Mouse (Mus musculus) lung, adult 2 months (tissue): ENCODE results near the gene Fsip1. TPM values are rescaled to one million over a fixed set of nuclear protein-coding genes. Genes with fewer than 3 reads are reported as not detected.

Experiments
- DNase-seq: peaks from one replicate; pipeline ENCODE4 v3.0.0; 2022
- H3K4me1 ChIP-seq: fragments of 200-500 bp; 2 replicates; pipeline ENCODE4 v1.6.1; 2011; ENCODE audit warnings: low read length; ENCODE audit not compliant: control insufficient read depth, insufficient read depth
- H3K4me3 ChIP-seq: fragments of 200-500 bp; replicated peaks from 2 replicates; pipeline ENCODE3; 2011; ENCODE audit warnings: low read depth, mild to moderate bottlenecking, control low read depth, low read length; ENCODE audit errors: extremely low read depth
- CTCF ChIP-seq: fragments of 200-500 bp; IDR thresholded peaks from 2 replicates; pipeline ENCODE4 v1.5.1; 2011; ENCODE audit warnings: mild to moderate bottlenecking, low read length, control low read depth; ENCODE audit not compliant: insufficient read depth
- POLR2A ChIP-seq: fragments of 200-500 bp; IDR thresholded peaks from 2 replicates; pipeline ENCODE4 v1.6.1; 2011; ENCODE audit warnings: low read depth, mild to moderate bottlenecking, control low read depth, low read length, borderline replicate concordance; ENCODE audit errors: extremely low read depth
- WGBS: fragments of 180-500 bp; shearing (Covaris S2); methylation state at CpG from one replicate; pipeline ENCODE4 v1.1.7; 2018; 5-methylcytosine and 5-hydroxymethylcytosine counted together
- polyA plus RNA-seq: library from polyadenylated mRNA; depleted of rRNA; stranded (reverse); fragments of >200 nt; gene quantifications from 2 replicates; pipeline ENCODE4 v1.2.3, GENCODE M21; 2012; rRNA removed

Gene Fsip1
- polyA plus RNA-seq, 1 experiment, result 0.60 TPM

DNA sequence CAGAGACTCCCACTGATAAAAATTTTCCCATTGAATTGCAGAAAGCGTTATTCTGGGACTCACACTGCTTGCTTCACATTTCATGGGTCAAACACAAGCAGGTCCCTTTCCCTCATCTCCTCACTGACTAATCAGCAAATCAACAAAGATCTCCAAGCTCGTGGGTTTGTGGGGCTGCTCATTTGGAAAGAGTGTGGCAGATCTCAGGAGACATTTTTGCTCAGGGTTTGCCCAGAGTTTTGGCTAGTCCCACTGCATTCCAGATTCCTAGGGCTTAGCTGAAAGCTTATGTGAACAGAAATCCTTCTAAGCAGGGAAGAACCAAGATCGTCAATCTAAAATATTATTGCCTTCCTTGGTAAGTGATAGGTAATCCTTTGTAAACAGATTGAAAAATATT lies 172.1 kb downstream of the Fsip1 start:
- no peak for DNase-seq
- Histone ChIP-seq H3K4me1 (no peaks in the 10 kb centered on the region), H3K4me3 (no peak overlapping the region)
- no peak for TF ChIP-seq POLR2A
- 63% methylated on average over 3 of the region's 3 CpGs for WGBS

DNA sequence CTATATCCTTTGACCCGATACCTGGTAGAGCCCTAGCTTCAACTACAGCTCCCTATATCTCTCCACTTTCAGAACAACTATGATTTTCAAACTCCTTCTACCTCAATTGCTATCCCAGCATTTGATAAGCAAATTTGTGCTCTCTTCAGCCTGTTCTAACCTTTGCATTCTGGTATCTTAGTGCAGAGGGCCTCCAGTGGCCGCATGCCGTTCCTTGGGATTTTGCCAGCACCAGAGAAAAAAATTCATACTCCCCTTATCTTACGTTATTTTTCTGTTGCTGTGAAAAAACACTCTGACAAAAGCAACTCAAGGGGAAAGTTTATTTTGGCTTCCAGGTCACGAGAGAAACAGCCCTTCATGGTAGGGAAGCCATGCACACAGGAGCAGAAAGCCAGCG lies 173.1 kb downstream of the Fsip1 start:
- Histone ChIP-seq H3K4me3 (no peak overlapping the region), H3K4me1 (no peaks in the 10 kb centered on the region)
- no peak for DNase-seq
- WGBS, result 70% methylated on average over 6 of the region's 6 CpGs
- TF ChIP-seq POLR2A (no peak), CTCF (no peak)

DNA sequence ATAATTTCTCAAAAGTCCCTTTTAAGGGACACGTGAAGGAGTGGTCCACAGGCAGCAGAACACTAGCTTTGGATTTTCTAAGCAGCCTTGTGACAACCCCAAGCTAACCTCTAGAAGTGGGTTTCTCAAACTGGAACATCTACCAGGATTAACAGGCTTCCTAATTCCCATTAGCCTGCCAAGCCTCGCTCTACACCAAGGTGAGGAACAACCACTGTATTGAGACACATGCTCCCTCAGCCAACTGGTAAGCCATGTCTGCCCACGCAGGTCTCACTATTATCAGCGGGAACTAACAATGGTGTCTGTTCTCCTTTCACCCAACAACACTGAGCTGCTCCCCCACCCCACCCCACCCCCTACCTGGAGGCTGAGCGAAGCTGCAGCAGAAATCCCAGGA lies 175.2 kb downstream of the Fsip1 start:
- 83% methylated on average over 5 of the region's 5 CpGs for WGBS
- DNase-seq, result no peak
- no peaks in the 10 kb centered on the region for H3K4me1 ChIP-seq
- no peak overlapping the region for H3K4me3 ChIP-seq
- no peak for TF ChIP-seq CTCF
- TF ChIP-seq POLR2A, result no peak

Other genes starting within 250 kb of the Fsip1 start
- gene Thbs1, start 145.1 kb downstream of the Fsip1 start, polyA plus RNA-seq, result 23.3 and 27.1 TPM in 2 replicates
- 0.26 and 0.31 TPM in 2 replicates for gene Gpr176, start 116.5 kb upstream of the Fsip1 start, polyA plus RNA-seq
- 11.1 and 12.2 TPM in 2 replicates for gene Eif2ak4, start 131.7 kb upstream of the Fsip1 start, polyA plus RNA-seq
- gene Srp14, start 222.7 kb upstream of the Fsip1 start, polyA plus RNA-seq, result 53.4 and 70.5 TPM in 2 replicates